Mouse (Mus musculus) layer of hippocampus, postnatal 10 days (tissue): ENCODE measurements at regions not wholly inside any gene's neighbourhood (a gene's known extent, or its start where the extent isn't known, plus 50 kb on each side); places are given as distances from the start of the nearest gene placed in this dataset.

Source experiments
- DNase-seq, 2 experiments: peaks; one replicate each; pipeline ENCODE4 v3.0.0; 2021; ENCODE audit warnings: low spot score in 2 of 2

DNA sequence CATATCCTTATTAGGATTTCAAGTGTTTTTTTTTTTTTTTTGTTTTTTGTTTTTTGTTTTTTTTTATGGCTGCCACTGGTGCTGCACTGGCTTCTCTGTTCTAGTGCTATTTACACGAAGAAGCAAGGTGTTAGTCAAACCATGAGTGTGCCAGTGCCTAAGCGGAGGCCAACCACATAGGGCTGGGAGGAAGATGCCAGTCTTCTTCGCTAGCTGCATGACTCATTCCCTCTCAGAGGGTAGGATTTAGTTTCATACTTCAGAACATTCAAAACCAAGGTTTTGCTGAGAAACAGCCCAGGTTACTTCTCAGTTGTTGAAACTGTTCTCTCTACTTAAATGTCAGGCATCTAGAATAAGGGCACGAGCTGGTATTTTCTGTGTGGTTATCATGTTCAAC, 72.6 kb downstream of the Icos start:
- DNase-seq, result no peak

DNA sequence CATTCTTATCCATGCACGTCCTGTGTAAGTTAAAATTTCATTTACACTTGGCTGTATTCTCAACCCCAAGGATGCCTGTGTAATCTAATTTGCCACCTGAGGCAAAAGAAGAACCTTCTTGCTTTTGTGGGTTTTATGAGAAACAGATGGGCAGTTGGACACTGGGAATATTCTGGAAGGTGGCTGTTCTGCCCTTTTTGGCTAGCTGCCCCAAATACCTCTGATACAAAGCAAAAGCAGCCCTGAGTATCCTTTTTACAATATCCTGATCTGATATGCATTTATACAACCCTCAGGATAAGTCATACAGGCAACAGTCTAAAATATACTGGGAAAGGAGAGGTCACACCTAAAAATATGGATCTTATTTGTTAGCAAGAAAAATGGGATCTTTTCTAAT, 75.9 kb downstream of the Icos start:
- DNase-seq, result no peak

DNA sequence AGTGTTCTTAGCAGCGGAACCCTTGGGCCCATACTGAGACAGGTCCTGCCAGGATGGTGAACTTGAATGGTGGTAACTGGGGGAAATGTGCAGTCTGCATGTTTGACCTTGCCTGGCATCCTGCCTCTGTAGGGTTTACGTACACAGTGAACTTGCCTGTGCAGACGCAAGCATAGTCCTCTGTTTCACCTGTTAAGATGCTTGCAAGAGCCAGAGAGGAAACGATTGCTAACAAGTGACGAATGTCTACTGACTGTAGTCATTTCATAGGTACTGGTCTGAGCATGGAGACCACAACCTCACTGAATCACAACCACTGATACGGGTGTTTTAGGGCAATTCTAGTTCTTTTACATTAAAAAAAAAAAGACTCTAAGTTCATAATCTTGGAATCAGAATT, 76.7 kb downstream of the Icos start:
- no peak for DNase-seq

DNA sequence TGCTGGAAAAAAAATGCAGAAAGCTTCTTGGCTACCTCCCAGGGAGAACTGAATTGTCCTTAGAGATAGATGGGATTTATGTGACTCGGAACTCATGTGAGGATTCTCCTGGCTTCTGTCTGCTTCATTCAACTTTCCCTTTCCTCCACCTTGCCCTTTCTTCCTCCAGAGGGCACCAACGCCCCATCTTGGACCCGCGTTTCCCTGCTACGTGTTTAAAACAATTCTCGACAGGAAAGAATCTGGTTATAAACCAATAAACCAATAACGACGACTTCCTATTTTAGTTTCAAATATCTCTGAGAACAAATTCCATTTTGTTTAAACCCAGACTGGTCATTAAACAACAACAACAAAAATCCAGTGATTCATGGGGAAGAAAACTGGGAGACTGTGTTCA, 77.4 kb downstream of the Icos start:
- DNase-seq, result peak; percentile 86

DNA sequence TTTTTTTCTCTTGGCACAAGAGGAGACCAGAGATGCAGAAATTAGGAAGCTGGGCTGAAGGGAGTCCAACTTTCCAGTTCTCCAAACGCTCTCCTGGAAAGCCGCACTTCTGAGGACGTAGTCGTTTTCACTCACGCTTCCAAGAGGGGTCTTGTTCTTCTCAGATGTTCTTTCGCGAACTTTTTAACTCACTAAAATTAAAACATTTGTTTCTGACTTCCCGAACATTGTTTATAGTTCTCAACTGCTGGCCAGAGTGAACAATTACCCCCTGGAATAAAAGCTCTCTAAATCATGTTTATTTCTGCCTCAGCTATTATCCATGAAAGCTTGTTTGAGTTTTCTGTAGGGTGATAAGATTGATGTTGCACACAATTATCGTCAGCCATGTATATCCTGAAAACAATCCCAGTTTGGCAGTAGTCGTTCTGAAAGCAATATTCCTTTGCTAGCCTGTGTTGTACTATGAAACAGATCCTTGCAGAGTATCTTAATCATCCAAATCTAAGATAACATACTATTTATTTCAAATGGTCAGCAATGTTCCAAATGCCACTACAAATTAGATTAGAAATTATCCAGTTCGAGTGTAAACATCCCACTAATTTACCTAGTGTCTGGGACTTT, 82.3 kb downstream of the Icos start:
- no peak for DNase-seq

DNA sequence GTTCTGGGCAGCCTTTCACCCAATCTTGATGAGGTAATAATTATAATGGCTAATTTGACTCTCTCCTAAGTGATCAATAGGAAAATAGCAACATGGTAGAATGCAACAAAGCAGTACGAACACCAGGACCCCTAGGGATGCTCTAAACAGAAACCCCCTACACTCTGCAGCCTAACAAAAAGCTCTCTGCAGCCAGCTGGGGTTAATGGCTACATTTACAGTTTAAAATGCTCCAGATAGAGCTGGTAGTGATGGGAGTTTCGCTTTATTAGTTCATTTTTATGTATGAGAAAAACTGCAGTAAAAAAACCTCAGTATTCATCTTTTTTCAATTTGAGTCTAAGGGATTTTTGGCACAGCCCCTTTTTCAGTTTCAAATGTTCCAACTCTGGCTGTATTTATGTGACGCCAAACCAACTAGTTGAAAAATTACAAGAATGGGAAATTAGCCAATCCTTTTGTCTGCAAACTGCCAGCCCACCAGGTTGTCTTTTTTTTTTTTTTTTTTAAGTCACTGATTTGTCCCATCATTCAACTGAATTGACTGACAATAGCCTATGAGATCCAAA, 84.2 kb downstream of the Icos start:
- no peak for DNase-seq

DNA sequence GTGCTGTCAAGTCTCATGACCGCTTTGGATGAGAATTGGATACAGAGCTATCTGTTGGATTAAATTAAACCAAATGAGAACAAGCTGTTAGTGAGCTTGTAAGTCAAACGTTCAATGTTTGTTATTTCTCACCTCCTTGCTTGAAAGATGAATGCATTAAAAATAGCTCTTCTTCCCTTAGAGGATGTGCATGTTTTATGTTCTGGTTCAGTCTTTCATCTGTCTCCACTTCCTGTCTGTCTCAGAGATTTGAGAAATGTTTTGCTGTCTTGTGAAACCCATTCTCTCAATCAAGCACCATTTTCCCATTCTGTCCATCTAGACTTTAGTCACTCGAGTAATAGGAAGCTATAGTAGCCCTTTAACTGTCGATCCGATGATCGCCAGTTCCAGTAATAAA, 90.4 kb downstream of the Icos start:
- no peak for DNase-seq

DNA sequence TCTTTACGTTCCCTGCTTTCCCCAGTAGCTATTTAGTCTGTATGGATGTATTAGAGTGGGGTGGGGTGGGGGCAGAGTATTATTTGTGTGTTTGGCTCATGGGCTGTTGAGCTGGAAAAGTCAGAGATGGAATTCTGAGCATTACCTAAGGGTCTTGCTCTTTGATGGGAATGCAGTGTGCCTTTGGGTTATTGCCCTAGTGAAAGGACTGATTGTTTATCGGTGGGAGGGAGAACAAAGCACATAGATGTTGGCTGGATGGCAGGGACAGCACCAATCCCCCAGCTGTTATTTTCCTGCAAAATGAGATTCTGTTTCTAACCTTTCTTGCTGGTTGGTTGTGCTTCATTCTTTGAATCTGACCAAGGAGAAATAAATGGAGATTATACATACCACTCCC, 96.4 kb downstream of the Icos start:
- no peak for DNase-seq

DNA sequence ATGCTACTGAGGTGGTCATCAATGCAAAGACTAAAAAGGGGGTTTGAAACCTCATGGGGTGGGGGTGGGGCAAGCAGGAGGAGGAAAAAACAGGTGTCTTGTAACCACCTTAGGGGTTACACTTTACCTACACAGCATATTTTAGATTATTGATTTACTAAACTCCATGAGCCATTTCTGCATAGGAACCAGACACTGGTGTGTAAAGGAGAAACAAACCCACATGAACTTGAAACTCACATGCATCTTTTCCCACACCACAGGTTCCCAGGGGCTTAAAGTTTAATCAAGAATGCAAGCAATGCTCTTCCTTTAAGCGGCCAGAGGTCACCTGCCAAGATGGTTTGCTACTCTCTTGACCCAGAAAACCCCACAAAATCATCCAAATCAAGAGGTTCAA, 97.6 kb downstream of the Icos start:
- DNase-seq, result no peak

DNA sequence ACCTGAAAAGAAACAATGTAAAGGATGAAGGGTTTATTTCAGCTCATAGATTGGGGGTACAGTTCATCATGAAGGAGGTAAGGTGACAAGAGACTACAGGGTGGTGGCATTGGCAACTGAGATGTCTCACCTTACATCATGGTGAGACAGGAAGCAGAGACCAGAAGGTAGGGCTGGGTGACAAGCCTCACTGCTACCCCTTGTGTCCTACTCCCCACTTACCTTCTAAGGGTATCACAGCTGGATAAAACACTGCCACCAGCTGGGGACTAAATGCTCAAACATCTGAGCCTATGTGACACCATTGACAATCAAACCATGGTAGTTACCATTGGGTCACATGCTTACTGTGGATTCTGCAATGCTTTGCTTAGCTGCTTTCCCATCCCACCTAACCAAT, 107.0 kb downstream of the Icos start:
- DNase-seq, result no peak

DNA sequence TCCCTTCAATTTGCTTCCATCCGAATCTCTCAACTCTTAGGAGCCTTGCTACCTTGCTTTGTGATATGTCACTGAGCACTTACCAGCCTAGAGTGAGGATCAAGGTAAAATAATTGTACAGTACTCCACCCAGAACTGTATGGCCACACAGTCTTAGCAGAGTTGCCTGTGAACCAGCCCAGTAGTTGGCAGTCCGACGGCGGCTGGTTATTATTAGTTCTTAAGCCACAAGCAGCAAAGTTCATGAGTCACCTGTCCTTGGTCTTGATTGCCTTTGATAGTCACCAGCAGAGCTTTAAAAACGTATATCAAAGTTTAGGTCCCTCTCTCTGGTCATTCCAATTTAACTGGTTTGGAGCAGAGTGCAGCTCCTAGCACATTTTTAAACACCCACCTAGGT, 109.1 kb downstream of the Icos start:
- DNase-seq, result no peak

DNA sequence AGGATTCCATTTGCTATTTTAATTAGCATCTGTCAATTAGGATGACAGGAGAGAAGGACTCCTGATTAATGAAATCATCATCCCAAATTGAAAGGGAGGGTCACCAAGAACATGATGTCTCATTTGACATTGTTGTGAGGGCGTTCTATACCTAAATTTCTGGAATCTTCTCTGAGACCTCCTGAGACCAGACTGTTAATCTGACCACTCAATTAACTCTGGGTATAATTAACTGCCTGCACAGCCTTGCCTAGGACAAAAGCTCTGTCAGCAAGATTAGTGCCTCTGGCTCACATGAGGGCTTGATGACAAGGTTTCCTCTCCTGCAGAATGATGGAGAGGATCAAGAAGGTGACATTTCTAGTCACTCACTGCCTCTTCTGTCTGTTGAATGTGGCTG, 113.1 kb downstream of the Icos start:
- no peak for DNase-seq

DNA sequence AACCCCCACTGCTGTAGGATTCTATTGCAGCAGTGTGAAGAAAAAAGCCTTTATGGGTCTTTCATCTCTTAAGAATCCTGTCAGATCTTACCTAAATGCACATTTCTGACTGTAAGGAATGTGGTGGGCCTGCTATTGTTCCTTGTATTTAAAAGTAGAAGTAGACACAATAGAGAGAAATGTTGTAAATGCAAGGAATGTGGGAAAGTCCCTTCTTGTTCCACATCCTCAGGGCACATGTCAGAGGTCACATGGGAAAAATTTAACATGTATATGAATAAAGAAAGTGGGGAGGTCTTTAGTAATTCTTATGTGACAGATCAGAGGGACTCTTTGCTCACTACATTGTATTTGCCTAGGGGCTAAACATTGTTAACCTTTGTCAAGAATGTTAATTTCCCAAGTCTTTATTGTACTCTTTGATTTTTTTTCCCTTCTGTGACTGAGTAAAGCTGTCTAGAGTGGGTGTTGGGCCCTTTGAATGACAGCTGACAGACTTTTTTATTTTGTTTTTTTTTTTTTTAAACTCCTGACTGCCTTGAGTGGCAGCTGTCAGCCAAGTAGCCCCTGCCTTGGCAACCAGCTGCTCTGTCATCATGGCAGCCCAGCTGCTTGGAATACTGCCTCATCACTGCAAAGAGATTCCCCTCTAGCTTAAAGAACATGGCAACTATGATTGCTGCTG, 117.9 kb downstream of the Icos start:
- no peak for DNase-seq

DNA sequence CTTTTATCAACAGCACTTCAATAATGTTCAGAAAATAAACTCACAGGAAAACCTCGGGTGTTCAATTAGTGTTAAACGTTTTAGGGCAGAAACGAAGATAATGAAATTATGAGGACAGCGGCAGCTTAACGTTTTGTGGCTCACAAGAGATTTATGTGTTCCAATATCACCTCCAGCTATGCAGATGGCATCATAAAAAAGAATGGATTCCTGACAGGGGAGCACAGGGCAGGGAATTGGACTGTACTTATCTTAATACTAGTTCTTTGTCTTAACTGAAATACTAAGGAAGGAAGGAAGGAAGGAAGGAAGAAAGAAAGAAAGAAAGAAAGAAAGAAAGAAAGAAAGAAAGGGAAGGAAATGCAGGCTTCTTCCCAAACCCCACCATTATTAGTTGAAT, 121.6 kb downstream of the Icos start:
- DNase-seq, result no peak

DNA sequence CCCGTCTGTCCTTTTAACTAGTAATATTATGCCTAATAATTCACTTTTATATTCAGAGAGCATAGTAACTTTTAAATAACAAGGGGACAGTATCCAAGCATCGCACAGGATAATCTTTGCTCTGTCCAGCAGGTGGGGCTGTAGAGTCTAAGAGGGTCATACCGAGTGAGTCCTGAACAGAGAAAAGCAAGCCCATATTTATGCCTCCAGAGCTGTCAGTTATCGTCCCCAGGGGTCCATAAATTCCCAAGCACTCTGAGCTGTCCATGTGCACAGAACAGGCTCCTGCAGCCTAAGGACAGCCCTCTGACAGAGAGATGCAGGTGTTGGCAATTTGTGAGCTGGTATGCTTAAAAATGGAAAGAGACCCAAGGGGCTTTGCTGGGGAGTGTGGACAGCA, 124.0 kb downstream of the Icos start:
- no peak for DNase-seq

DNA sequence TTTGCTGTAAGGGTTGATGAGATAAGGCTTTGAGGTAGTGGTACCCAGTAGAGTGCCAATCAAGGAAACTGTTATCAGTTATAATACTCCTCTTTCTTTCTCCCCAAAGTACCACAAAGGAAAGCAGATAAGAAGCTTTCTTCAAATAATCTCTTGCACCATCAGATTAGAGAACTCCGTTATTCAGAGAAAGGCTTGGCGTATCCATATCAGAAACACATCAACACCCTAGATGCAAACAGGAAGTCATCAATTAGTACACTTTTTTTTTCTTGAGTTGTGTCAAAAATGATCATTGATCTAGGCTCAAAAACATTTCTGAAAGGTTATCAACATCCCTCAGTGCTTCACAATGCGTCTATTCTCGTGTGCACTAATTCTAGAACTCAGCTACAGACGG, 124.6 kb downstream of the Icos start:
- DNase-seq, result no peak

DNA sequence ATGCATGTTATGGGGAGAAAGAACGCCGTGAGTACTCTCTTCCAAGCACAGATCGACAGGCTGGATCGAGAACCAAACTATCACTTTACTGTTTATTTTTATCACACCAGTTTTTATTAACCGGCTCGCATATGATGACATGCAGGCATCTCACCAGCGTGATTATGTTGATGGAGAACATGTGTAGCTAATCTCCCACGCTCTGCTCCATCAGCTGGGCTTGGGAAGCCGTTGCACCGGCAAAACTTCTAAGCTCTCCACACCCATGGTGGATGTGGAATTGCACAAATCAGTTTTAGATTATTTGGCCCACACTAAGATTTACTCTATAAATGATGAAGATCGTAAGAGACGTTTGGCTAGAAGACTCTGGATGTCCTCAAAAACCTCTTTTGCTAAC, 125.9 kb downstream of the Icos start:
- no peak for DNase-seq

DNA sequence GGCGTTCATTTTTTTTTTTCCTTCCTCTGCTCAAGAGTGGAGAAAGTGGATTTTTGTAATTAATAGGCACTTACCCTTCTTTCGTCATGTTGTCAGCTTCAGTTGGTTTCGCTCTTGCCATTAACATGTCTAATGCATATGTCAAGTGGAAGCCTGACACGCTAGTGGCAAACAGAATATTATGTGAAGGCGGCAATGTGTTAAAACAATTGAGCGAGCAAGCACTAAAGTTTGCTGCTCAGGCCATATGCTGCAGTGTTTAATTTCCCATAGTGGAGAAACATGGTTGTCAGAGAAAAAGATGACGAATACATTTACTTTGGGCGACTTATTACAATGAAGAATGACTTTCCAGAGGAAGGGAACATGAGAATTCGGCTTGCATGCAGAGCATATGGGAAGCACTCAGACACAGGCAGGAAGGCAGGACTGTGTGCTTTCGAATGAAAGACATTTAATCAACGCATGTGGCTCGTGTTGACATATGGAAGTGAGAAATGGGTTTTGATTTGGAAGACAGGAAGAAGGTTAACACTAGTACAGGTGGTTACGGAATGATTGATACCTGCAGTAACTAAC, 134.1 kb downstream of the Icos start:
- DNase-seq, result no peak

DNA sequence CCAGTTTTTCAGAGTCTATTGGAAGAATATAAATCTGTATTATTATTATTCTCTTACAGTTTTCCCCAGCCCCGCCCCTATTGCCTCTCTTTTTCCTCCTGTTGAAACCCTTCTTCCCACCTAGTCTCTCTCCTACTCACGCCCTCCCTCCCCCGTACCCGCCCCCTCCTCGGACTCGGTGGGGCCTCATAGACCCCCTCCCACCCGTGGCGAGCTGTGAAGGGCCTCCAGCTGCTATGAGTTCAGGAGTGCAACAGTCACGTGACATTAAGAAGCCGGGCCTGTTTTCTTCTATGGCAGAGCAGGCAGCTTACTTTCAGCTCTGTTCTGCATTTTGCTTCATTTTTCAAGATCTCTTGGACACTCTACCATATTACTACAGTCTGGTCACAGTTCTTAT, 139.8 kb downstream of the Icos start:
- no peak for DNase-seq

DNA sequence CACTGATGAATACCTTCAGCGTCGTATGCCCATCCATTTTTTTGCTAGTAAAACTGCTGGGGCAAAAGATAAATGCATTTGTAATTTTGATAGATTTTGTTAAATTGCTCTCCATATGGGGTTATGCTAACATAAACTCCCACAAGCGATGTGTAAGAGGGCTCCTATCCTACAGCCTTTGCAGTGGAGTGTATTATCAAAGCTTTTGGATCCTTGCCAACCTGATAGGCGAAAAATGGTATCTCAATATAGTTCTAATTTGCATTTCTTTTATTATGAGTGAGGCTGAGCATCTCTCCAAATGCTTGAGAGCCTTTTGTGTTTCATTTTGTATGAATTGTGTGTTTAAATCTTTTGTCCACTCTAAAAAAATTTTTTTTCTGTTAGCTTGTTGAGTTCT, 140.3 kb downstream of the Icos start:
- no peak for DNase-seq

DNA sequence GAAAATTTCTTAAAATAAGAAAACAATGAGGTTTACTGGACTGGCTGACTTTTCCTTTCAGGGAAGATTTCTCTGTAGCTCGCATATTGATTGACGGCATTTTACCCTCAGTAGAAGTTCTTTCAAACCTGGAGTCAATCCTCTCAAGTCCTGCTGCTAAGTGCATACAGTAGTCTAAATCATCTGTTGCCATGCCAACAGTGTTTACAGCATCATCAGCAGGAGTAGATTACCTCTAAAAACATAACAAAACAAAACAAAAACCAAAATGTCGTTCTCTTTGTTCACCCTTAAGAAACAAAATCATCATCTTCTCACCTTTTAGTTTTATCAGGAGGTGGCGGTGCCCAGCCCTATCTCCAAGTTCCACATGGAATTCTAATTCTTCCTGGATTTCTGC, 143.8 kb downstream of the Icos start:
- DNase-seq, result no peak

DNA sequence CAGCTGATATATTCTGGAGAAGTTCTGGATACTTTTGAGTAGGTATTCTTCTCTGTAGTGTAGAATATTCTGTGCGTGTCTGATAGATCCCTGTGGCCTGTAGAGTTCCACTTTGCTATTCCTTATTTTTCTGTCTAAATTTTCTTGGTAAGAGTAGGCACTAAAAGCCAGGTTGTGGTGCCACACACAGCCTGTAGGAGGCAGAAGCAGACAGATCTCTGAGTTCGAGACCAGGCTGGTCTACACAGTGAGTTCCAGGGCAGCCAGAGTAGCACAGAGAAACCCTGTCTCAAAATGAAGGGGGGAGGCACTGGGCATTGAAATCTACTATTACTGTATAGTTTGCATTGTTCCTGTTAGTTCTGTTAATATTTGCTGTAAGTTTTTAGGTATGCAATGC, 147.4 kb downstream of the Icos start:
- no peak for DNase-seq
